Mouse (Mus musculus): ENCODE measurements around the gene Pld3. TPM values are rescaled to one million over a fixed set of nuclear protein-coding genes. Genes with fewer than 3 reads are reported as not detected.

Gene Pld3
- polyA plus RNA-seq, 1 experiment: 142 TPM

DNA sequence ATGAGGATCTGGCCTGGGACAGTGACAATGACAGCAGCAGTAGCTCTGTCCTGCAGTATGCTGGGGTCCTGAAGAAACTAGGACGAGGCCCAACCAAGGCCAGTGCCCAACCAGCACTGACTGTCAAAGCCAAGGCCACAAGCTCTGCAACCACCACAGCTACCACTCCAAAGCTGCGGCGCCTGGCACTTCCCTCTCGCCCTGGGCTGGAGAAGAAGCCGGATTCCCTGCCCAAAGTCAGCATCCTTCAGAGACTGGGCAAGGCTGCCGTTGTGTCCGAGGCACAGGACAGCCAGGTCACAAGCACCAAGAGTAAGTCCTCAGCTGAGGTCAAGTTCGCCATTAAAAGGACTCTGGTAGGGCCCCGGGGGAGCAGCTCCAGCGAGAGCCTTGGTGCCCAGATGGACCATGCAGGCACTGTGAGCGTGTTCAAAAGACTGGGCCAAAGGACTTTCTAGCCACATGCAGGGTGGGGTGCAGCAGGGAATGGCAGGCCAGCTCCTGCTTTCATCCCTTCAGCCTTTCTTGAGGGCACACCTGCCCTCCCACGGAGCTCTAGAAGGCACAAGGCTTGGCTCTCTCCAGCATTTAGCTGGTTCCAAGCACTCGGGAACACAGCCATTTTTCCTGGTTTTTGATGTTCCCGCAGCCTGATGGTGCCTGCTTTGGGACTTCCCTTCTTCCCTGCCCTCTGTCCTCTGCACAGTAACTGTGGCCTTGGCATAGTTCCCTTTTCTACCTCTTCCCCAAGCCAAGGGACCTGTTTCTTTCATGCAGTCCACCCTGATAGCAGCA lies 27.6 kb upstream of the Pld3 start:
- TF ChIP-seq POLR2A (IDR thresholded peaks at IDR 0.05; ENCODE audit: low read depth, low read length): no peak
- TF ChIP-seq CTCF (conservative IDR thresholded peaks at IDR 0.05; ENCODE audit: insufficient read depth, insufficient read length, low read depth, low read length): no peak
- Histone ChIP-seq H3K27ac (ENCODE audit: insufficient read depth, low read depth, low read length) (no peak overlapping the region), H3K4me3 (ENCODE audit: insufficient read depth, low read depth, low read length) (no peak overlapping the region), H3K27me3 (replicated peaks; ENCODE audit: control insufficient read depth, insufficient read depth, low read length) (no peaks in the 10 kb centered on the region), H3K4me1 (ENCODE audit: control insufficient read depth, insufficient read depth, low read length) (no peaks in the 10 kb centered on the region; the same call in 1 of the 2 replicates), H3K36me3 (ENCODE audit: control insufficient read depth, insufficient read depth, low read length) (no peaks in the 10 kb centered on the region)
- WGBS: 89% methylated on average over 14 of the region's 14 CpGs
- DNase-seq: no peak

GRCm38 (mm10) chr7:27578465-27578864 lies 25.4 kb upstream of the Pld3 start:
- Histone ChIP-seq H3K36me3 (ENCODE audit: control insufficient read depth, insufficient read depth, low read length) (no peaks in the 10 kb centered on the region), H3K27me3 (replicated peaks; ENCODE audit: control insufficient read depth, insufficient read depth, low read length) (no peaks in the 10 kb centered on the region), H3K4me1 (ENCODE audit: control insufficient read depth, insufficient read depth, low read length) (no peaks in the 10 kb centered on the region), H3K27ac (ENCODE audit: insufficient read depth, low read depth, low read length) (no peak overlapping the region), H3K4me3 (ENCODE audit: insufficient read depth, low read depth, low read length) (no peak overlapping the region)
- DNase-seq: no peak
- WGBS: 64% methylated on average over 7 of the region's 7 CpGs
- TF ChIP-seq CTCF (conservative IDR thresholded peaks at IDR 0.05; ENCODE audit: insufficient read depth, insufficient read length, low read depth, low read length): no peak
- TF ChIP-seq POLR2A (IDR thresholded peaks at IDR 0.05; ENCODE audit: low read depth, low read length): no peak

- Histone ChIP-seq H3K36me3 (ENCODE audit: control insufficient read depth, insufficient read depth, low read length) (no peaks in the 10 kb centered on the region), H3K4me1 (ENCODE audit: control insufficient read depth, insufficient read depth, low read length) (no peaks in the 10 kb centered on the region), H3K4me3 (ENCODE audit: insufficient read depth, low read depth, low read length) (no peak overlapping the region), H3K27ac (ENCODE audit: insufficient read depth, low read depth, low read length) (no peak overlapping the region), H3K27me3 (replicated peaks; ENCODE audit: control insufficient read depth, insufficient read depth, low read length) (no peaks in the 10 kb centered on the region)
- no peak for DNase-seq
- WGBS: 91% methylated on average over 6 of the region's 6 CpGs
- no peak for TF ChIP-seq POLR2A (IDR thresholded peaks at IDR 0.05; ENCODE audit: low read depth, low read length)
- no peak for TF ChIP-seq CTCF (conservative IDR thresholded peaks at IDR 0.05; ENCODE audit: insufficient read depth, insufficient read length, low read depth, low read length)
Observed at GRCm38 (mm10) chr7:27577589-27577988, 24.6 kb upstream of the Pld3 start.

- Histone ChIP-seq H3K27me3 (replicated peaks; ENCODE audit: control insufficient read depth, insufficient read depth, low read length) (no peaks in the 10 kb centered on the region), H3K36me3 (ENCODE audit: control insufficient read depth, insufficient read depth, low read length) (no peaks in the 10 kb centered on the region), H3K4me1 (ENCODE audit: control insufficient read depth, insufficient read depth, low read length) (no peaks in the 10 kb centered on the region), H3K27ac (ENCODE audit: insufficient read depth, low read depth, low read length) (no peak overlapping the region), H3K4me3 (ENCODE audit: insufficient read depth, low read depth, low read length) (no peak overlapping the region)
- DNase-seq: peak; percentile 60
- TF ChIP-seq POLR2A (IDR thresholded peaks at IDR 0.05; ENCODE audit: low read depth, low read length) (no peak), CTCF (conservative IDR thresholded peaks at IDR 0.05; ENCODE audit: insufficient read depth, insufficient read length, low read depth, low read length) (peak; percentile 67)
- WGBS: 69% methylated on average over 6 of the region's 6 CpGs
Observed at GRCm38 (mm10) chr7:27576914-27577313, 23.9 kb upstream of the Pld3 start.

- no peaks in the 10 kb centered on the region for H3K27me3 ChIP-seq (replicated peaks; ENCODE audit: control insufficient read depth, insufficient read depth, low read length)
- no peak for TF ChIP-seq CTCF (conservative IDR thresholded peaks at IDR 0.05; ENCODE audit: insufficient read depth, insufficient read length, low read depth, low read length)
- no peak for TF ChIP-seq POLR2A (IDR thresholded peaks at IDR 0.05; ENCODE audit: low read depth, low read length)
- H3K27ac ChIP-seq (ENCODE audit: insufficient read depth, low read depth, low read length): no peak overlapping the region
- WGBS: 92% methylated on average over 14 of the region's 14 CpGs
- DNase-seq: no peak
- no peaks in the 10 kb centered on the region; the same call in 1 of the 2 replicates for H3K36me3 ChIP-seq (ENCODE audit: control insufficient read depth, insufficient read depth, low read length)
- no peaks in the 10 kb centered on the region for H3K4me1 ChIP-seq (ENCODE audit: control insufficient read depth, insufficient read depth, low read length)
- H3K4me3 ChIP-seq (ENCODE audit: insufficient read depth, low read depth, low read length): no peak overlapping the region
Observed at GRCm38 (mm10) chr7:27574124-27574880, 21.3 kb upstream of the Pld3 start.

- 97% methylated on average over 4 of the region's 4 CpGs for WGBS
- no peak for TF ChIP-seq POLR2A (IDR thresholded peaks at IDR 0.05; ENCODE audit: low read depth, low read length)
- TF ChIP-seq CTCF (conservative IDR thresholded peaks at IDR 0.05; ENCODE audit: insufficient read depth, insufficient read length, low read depth, low read length): no peak
- no peaks in the 10 kb centered on the region for H3K4me1 ChIP-seq (ENCODE audit: control insufficient read depth, insufficient read depth, low read length)
- no peak overlapping the region for H3K27ac ChIP-seq (ENCODE audit: insufficient read depth, low read depth, low read length)
- no peak for DNase-seq
- H3K36me3 ChIP-seq (ENCODE audit: control insufficient read depth, insufficient read depth, low read length): no peaks in the 10 kb centered on the region; the same call in none of the 2 replicates
- H3K4me3 ChIP-seq (ENCODE audit: insufficient read depth, low read depth, low read length): no peak overlapping the region
- no peaks in the 10 kb centered on the region for H3K27me3 ChIP-seq (replicated peaks; ENCODE audit: control insufficient read depth, insufficient read depth, low read length)
Observed at GRCm38 (mm10) chr7:27572133-27572532, 19.1 kb upstream of the Pld3 start.

All from kidney, adult 2 months (tissue).